Mouse (Mus musculus): Measurements from ENCODE around the gene Tns1.

GRCm38 (mm10) chr1:74092242-74092641, 32.0 kb downstream of the Tns1 start:
- TF ChIP-seq CTCF (IDR thresholded peaks at IDR 0.05; ENCODE audit: borderline replicate concordance, extremely low read depth, insufficient read depth, insufficient read length) (no peak), POLR2A (IDR thresholded peaks at IDR 0.05; ENCODE audit: borderline replicate concordance, extremely low read depth, insufficient read depth, insufficient read length, poor library complexity, severe bottlenecking) (no peak)
